Mouse (Mus musculus) heart, postnatal 0 days (tissue): ENCODE data around the gene Bbof1. TPM values are rescaled to one million over a fixed set of nuclear protein-coding genes. Genes with fewer than 3 reads are reported as not detected.
A peak's percentile ranks its signal among the peaks of the same experiment; 100 is the strongest.

Experiments
- ATAC-seq: fragments of 200-750 bp; cut with Nextera tagmentation; 2 replicates; pipeline ENCODE4 v1.8.0; 2017; ENCODE audit warnings: low read depth, moderate number of reproducible peaks, moderate library complexity; ENCODE audit not compliant: insufficient read depth
- DNase-seq: peaks from one replicate; pipeline ENCODE4 v3.0.0-alpha.2; 2016; ENCODE audit warnings: low spot score
- H3K27ac ChIP-seq: fragments of 300-500 bp; sonication (generic); 2 replicates; pipeline ENCODE4 v1.5.1; 2014; ENCODE audit warnings: low read depth, mild to moderate bottlenecking
- H3K27me3 ChIP-seq: fragments of 300-500 bp; sonication (generic); 2 replicates; pipeline ENCODE4 v1.6.1; 2014; ENCODE audit warnings: low read length, mixed read lengths; ENCODE audit not compliant: control insufficient read depth, insufficient read depth
- H3K36me3 ChIP-seq: fragments of 300-500 bp; sonication (generic); replicated peaks from 2 replicates; pipeline ENCODE4 v1.6.1; 2014; ENCODE audit warnings: low read length, mixed read lengths; ENCODE audit not compliant: control insufficient read depth, insufficient read depth
- H3K4me1 ChIP-seq: fragments of 300-500 bp; sonication (generic); 2 replicates; pipeline ENCODE4 v1.6.1; 2014; ENCODE audit warnings: antibody characterized with exemption; ENCODE audit not compliant: control insufficient read depth, insufficient read depth
- H3K4me2 ChIP-seq: fragments of 300-500 bp; sonication (generic); 2 replicates; pipeline ENCODE4 v1.6.1; 2014; ENCODE audit warnings: low read depth, mild to moderate bottlenecking, low read length, moderate library complexity
- H3K4me3 ChIP-seq: fragments of 300-500 bp; sonication (generic); 2 replicates; pipeline ENCODE4 v1.5.1; 2014; ENCODE audit warnings: low read depth, low read length
- H3K9ac ChIP-seq: fragments of 300-500 bp; sonication (generic); replicated peaks from 2 replicates; pipeline ENCODE4 v1.6.1; 2014; ENCODE audit warnings: low read depth, low read length, mixed read lengths
- H3K9me3 ChIP-seq: fragments of 300-500 bp; sonication (generic); replicated peaks from 2 replicates; pipeline ENCODE4 v1.6.1; 2016; ENCODE audit warnings: low read length; ENCODE audit not compliant: control insufficient read depth
- CTCF ChIP-seq: IDR thresholded peaks from 2 replicates; pipeline ENCODE4 v1.5.1; 2016; ENCODE audit warnings: antibody characterized with exemption, control low read depth, low read depth
- EP300 ChIP-seq: IDR thresholded peaks from 2 replicates; pipeline ENCODE4 v1.6.1; 2016; ENCODE audit warnings: antibody characterized with exemption, low read depth
- WGBS: fragments of 180-500 bp; shearing (Covaris S2); extraction: QIAGEN DNeasy Blood & Tissue Kit; methylation state at CpG from one replicate; pipeline ENCODE4 v1.1.7; 2014; 5-methylcytosine and 5-hydroxymethylcytosine counted together
- polyA plus RNA-seq: library from polyadenylated mRNA; unstranded; fragments of >200 nt; fragmentation: Nextera tagmentation; extraction: Ambion mirVana; gene quantifications from 2 replicates; pipeline ENCODE4 v1.2.1, GENCODE M21; 2015
- total RNA-seq: library from RNA; depleted of rRNA; stranded (reverse); fragments of >200 nt; gene quantifications from 2 replicates; pipeline ENCODE4 v1.2.3, GENCODE M21; 2014; ENCODE audit warnings: low replicate concordance

The Bbof1 gene
- total and polyA plus RNA-seq, 2 experiments from 2014 or later: 0.04 to 1.3 TPM

- TF ChIP-seq EP300 (no peak), CTCF (no peak)
- Histone ChIP-seq H3K27ac (no peak overlapping the region), H3K4me2 (no peak overlapping the region), H3K9ac (no peak overlapping the region), H3K36me3 (peaks cover 51% of the 10 kb centered on the region), H3K27me3 (no peaks in the 10 kb centered on the region), H3K9me3 (no peaks in the 10 kb centered on the region), H3K4me3 (no peak overlapping the region), H3K4me1 (peaks cover 4% of the 10 kb centered on the region; the same call in 1 of the 2 replicates)
- 52% methylated on average over 2 of the region's 2 CpGs for WGBS
- ATAC-seq (no peak), DNase-seq (no peak)
Measured at GRCm38 (mm10) chr12:84438697-84439096, 29.8 kb downstream of the Bbof1 start.

GRCm38 (mm10) chr12:84442526-84442925 is 33.7 kb downstream of the Bbof1 start:
- Histone ChIP-seq H3K9ac (no peak overlapping the region), H3K27ac (no peak overlapping the region), H3K4me3 (no peak overlapping the region), H3K27me3 (no peaks in the 10 kb centered on the region), H3K4me2 (no peak overlapping the region), H3K4me1 (peaks cover 4% of the 10 kb centered on the region; the same call in 1 of the 2 replicates), H3K9me3 (no peaks in the 10 kb centered on the region), H3K36me3 (peaks cover 24% of the 10 kb centered on the region)
- ATAC-seq (no peak), DNase-seq (no peak)
- TF ChIP-seq EP300 (no peak), CTCF (no peak)
- WGBS: 68% methylated on average over 4 of the region's 4 CpGs

GRCm38 (mm10) chr12:84447386-84447785 is 38.5 kb downstream of the Bbof1 start:
- no peaks in the 10 kb centered on the region for H3K9me3 ChIP-seq
- H3K27ac ChIP-seq: no peak overlapping the region
- H3K4me2 ChIP-seq: no peak overlapping the region
- no peak overlapping the region for H3K4me3 ChIP-seq
- H3K4me1 ChIP-seq: peaks cover 15% of the 10 kb centered on the region
- H3K9ac ChIP-seq: no peak overlapping the region
- no peak for ATAC-seq
- H3K27me3 ChIP-seq: no peaks in the 10 kb centered on the region
- TF ChIP-seq CTCF: no peak
- H3K36me3 ChIP-seq: no peaks in the 10 kb centered on the region
- WGBS: 76% methylated on average over 1 of the region's 1 CpGs
- DNase-seq: no peak

GRCm38 (mm10) chr12:84448181-84448580 is 39.3 kb downstream of the Bbof1 start:
- no peaks in the 10 kb centered on the region for H3K9me3 ChIP-seq
- ATAC-seq (no peak), DNase-seq (no peak)
- no peak overlapping the region for H3K27ac ChIP-seq
- 74% methylated on average over 6 of the region's 6 CpGs for WGBS
- no peak overlapping the region for H3K9ac ChIP-seq
- peaks cover 21% of the 10 kb centered on the region for H3K4me1 ChIP-seq
- no peaks in the 10 kb centered on the region for H3K27me3 ChIP-seq
- H3K36me3 ChIP-seq: no peaks in the 10 kb centered on the region
- H3K4me3 ChIP-seq: no peak overlapping the region
- no peak overlapping the region for H3K4me2 ChIP-seq
- TF ChIP-seq EP300: no peak

- Histone ChIP-seq H3K27ac (peak overlapping the region; percentile 96), H3K4me2 (peak overlapping the region; percentile 72), H3K4me3 (peak overlapping the region; percentile 65), H3K36me3 (no peaks in the 10 kb centered on the region), H3K27me3 (no peaks in the 10 kb centered on the region), H3K9ac (peak overlapping the region; percentile 72), H3K4me1 (peaks cover 21% of the 10 kb centered on the region), H3K9me3 (no peaks in the 10 kb centered on the region)
- DNase-seq (no peak), ATAC-seq (no peak)
- TF ChIP-seq CTCF (no peak), EP300 (no peak)
- 48% methylated on average over 10 of the region's 10 CpGs for WGBS
Measured at GRCm38 (mm10) chr12:84449887-84450286, 41.0 kb downstream of the Bbof1 start.

- H3K4me2 ChIP-seq: peak overlapping the region; percentile 72
- no peaks in the 10 kb centered on the region for H3K9me3 ChIP-seq
- H3K4me1 ChIP-seq: peaks cover 21% of the 10 kb centered on the region
- peak overlapping the region; percentile 96 for H3K27ac ChIP-seq
- peak; percentile 63 for DNase-seq
- peak overlapping the region; percentile 65 for H3K4me3 ChIP-seq
- 2% methylated on average over 6 of the region's 6 CpGs for WGBS
- peak; percentile 33 for ATAC-seq
- H3K9ac ChIP-seq: peak overlapping the region; percentile 72
- H3K27me3 ChIP-seq: no peaks in the 10 kb centered on the region
- no peaks in the 10 kb centered on the region for H3K36me3 ChIP-seq
- TF ChIP-seq EP300 (no peak), CTCF (no peak)
Measured at GRCm38 (mm10) chr12:84450351-84450717, 41.5 kb downstream of the Bbof1 start.
